Mouse (Mus musculus): ENCODE measurements around the gene Ostm1. TPM values are rescaled to one million over a fixed set of nuclear protein-coding genes. Genes with fewer than 3 reads are reported as not detected.

The Ostm1 gene
- polyA plus RNA-seq, 1 experiment, result 33.5 TPM

GRCm38 (mm10) chr10:42679586-42679985, 96.0 kb downstream of the Ostm1 start:
- no peak for DNase-seq (ENCODE audit: low spot score)

DNA sequence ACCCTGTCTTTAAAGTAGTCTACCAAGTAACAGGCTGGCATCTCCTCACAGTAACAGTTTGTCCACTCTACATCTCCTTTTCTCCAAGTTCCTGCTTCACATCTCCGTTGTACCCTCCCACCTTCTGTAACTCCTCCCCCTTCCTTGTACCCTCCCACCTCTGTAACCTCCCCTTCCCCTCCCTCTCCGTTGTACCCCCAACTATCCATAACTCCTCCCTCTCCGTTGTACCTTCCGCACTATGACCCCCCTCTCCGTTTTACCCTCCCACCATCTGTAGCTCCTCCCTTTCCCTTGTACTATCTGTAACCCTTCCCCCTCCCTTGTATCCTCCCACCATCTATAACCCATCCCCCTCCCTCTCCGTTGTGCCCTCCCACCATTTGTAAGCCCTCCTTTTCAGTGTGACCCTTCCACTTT, 97.0 kb downstream of the Ostm1 start:
- DNase-seq (ENCODE audit: low spot score), result no peak

- no peak for DNase-seq (ENCODE audit: low spot score)
Measured at GRCm38 (mm10) chr10:42682421-42682820, 98.8 kb downstream of the Ostm1 start.

DNA sequence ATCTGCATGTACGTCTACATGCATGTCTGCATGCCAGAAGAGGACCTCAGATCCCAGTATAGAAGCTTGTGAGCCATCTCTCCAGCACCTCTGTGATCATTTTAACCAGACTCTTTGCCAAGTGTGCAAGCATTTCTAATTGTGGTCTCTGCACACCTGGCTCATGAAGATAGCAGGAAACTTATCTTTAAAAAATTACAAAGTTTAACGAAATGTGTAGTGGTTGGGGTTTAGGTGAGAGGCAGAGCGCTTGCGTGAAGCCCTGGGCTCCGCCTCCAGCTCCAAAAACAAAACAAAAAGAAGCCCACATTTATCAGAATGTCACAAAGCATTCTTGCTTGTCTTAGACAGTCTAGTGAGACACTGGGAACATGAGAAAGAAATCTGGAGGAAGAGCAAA, 104.3 kb downstream of the Ostm1 start:
- no peak for DNase-seq (ENCODE audit: low spot score)

DNA sequence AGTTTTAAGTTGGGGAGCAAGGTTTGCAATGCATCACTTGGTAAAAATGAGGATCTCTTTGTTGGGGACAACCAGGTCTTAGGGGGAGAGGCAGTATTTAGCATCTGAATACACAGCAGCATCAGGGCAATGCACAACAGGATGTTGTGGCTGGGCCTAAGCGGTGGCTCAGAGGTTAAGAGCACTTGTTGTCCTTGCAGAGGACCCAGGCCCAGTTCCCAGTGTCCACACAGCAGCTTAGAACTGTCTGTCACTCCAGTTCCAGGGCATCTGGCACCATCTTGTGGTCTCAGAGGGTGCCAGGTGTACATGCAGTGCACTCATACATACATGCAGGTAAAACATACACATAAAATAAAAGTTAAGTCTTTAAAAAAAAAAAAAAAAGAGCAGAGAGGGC, 106.1 kb downstream of the Ostm1 start:
- DNase-seq (ENCODE audit: low spot score), result no peak

GRCm38 (mm10) chr10:42690233-42691028, 106.8 kb downstream of the Ostm1 start:
- DNase-seq (ENCODE audit: low spot score), result no peak

DNA sequence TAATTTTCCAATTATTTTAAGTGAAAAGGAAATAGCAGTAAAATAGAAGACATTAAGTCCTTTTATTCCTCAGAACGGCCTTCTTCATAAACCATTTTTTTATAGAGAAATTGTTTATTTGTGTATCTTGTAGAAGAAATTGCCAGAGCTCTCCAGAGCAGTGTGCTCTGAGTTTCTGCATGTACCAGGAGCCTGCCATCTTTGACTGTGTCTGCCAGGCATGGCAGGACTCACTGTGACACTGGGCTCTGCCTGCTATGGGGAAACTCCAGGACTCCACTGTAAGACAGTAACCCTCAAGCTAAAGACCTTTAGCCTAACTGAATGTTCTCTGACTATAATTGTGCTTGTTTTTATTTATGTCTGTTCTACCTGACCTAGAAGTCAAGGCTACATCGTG, 107.4 kb downstream of the Ostm1 start:
- DNase-seq (ENCODE audit: low spot score), result no peak

GRCm38 (mm10) chr10:42692095-42692494, 108.5 kb downstream of the Ostm1 start:
- DNase-seq (ENCODE audit: low spot score), result no peak

DNA sequence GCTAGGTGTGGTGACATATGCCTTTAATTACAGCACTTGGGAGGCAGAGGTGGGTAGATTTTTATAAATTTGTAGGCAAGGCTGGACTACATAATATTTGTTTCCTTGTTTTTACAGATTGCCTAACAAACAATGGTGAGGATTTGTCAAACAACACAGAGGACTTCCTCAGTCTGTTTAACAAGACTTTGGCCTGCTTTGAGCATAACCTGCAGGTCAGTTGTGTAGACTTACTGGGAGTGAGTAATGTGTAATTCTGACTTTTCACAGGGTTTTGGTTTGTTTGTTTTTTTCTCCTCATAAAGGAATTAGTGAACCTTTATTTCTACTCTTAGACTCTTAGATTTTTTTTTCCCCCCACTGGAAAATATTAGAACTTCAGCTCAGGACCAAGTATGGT, 109.2 kb downstream of the Ostm1 start:
- DNase-seq (ENCODE audit: low spot score), result no peak

DNA sequence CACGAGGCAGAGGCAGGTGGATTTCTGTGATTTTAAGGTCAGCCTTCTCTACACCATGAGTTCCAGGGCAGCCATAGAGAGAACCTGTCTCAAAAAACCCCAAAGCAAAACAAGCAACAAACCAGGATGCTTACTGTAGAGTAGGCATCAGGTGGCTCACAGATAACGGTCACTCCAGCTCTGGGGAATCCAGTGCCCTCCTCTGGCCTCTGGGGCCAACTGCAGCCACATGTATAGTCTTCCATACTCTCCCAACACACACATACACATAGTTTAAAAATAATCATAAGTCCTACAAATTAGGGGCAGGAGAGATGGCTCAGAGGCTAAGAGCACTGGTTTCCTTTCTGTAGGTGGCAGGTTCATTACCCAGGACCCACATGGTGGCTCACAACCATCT, 109.9 kb downstream of the Ostm1 start:
- no peak for DNase-seq (ENCODE audit: low spot score)

- no peak for DNase-seq (ENCODE audit: low spot score)
Measured at GRCm38 (mm10) chr10:42696361-42696760, 112.7 kb downstream of the Ostm1 start.

DNA sequence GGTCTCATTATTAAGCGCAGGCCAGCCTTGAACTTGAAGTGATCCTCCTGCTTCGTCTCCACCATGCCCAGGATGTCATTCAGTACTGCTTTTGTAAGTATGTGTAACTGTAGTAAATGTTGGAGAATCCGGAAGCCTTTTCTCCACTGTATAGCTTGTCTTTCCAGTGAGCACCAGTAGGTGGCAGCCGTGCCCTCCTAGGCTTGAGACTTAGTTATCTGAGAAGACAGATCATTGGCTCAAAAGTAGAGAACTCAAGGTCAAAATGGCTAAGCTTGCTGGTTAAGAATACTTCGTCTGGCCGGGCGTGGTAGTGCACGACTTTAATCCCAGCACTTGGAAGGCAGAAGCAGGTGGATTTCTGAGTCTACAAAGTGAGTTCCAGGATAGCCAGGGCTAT, 113.4 kb downstream of the Ostm1 start:
- DNase-seq (ENCODE audit: low spot score), result peak; percentile 43

GRCm38 (mm10) chr10:42698375-42698774, 114.8 kb downstream of the Ostm1 start:
- no peak for DNase-seq (ENCODE audit: low spot score)

DNA sequence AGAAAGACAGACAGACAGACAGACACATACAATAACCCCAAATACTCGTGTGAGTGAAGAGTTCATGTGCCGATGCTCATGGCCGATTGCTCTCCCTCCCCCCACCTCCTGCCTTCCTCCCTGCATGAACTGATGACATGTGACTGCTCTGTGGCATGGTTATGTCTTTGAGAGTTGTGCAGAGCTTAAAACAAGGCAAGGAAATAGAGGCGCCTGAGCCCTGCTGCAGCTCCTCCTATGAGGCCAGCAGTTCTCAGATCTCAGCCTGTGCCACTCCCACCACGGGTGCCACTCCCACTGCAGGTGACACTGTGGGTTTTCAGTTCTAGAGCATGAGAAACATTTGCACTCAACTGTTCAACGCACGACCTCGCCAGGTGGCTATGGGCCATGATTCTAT, 115.4 kb downstream of the Ostm1 start:
- DNase-seq (ENCODE audit: low spot score), result no peak

DNA sequence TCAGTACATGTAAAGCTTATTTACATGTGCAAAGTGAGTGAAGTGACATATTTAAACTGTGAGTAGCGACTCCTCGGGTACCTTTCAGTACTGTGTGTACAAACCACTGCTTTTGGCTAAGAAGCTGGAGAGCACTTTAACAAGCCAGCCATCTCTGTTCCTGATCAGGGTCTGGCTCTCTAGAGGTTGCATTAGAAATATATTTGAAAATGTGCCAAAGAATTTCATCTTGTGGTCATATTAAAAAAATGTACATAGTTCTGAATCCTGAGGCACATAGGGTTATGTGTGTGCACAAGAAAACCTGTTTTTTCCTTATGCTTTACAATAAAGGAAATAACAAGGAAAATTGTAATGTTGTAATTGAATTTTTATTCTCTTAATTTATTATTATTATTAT, 118.5 kb downstream of the Ostm1 start:
- no peak for DNase-seq (ENCODE audit: low spot score)

DNA sequence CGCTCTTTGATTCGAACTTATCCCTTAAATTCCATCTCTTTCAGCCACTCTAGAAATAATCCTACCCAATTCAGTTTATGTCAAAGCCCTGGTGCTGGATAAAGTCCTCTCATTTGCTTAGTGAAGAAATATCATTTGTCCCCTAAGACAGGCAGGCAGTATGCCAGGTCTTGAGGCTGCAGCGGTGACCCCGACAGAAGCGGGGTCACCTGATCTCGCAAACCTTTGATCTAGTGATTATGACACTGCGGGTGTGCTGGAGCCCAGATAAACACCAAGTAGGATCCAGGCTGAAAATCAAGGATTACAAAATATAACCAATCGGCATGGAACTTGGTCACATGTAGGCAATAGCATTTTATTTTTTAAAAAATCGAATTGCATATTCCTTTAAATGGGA, 131.1 kb downstream of the Ostm1 start:
- no peak for DNase-seq (ENCODE audit: low spot score)

DNA sequence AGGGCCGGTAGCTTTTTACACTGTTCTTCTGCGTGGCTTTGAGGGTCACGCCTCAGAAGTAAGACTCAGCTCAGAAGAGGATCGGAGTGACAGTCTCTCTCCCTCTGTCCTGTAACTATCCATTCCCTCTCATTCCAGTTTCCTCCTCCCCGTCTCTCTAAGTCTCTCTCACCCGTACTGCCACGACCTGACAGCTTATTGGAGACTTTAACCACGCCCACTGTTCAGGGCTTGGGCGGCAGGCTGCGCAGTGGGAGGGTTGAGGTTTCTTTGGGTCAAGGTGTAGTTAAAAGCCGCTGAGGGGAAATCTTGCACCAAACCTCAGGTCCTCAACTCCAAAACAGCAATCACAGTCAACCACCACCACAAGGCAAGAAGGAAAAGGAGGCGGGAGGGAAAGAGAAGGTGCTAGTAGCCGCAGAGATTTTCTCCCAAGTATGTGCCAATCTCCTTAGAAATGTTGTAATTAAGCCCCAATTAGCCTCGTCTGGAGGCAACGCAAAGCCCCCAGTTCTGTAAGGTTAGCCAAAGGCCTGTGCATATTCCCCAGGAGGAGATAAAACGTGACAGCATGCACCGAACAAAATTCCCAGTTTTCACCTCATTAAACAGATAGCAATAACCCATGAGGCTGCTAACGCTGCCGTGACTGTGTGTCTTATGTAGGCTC, 131.9 kb downstream of the Ostm1 start:
- DNase-seq (ENCODE audit: low spot score), result no peak

DNA sequence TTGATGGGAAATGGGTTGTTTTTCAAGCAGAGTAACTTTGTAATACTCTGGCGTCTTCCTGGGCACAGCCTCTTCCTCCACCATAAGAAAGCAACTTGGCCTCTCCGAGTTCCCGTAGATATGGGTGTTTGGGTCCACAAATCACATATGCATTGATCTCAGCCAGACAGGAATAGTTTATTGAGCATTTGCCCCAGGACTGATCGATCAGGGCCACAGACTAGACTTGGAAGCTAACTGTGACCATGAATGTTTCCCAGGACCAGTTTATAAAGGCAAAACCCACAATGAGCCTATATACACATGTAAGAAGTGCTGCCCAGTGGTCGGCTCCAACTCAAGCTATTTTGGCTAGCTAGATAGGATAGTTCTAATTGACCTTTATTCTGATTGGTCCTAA, 138.5 kb downstream of the Ostm1 start:
- DNase-seq (ENCODE audit: low spot score), result no peak

- DNase-seq (ENCODE audit: low spot score), result no peak
Measured at GRCm38 (mm10) chr10:42723275-42724232, 139.9 kb downstream of the Ostm1 start.

DNA sequence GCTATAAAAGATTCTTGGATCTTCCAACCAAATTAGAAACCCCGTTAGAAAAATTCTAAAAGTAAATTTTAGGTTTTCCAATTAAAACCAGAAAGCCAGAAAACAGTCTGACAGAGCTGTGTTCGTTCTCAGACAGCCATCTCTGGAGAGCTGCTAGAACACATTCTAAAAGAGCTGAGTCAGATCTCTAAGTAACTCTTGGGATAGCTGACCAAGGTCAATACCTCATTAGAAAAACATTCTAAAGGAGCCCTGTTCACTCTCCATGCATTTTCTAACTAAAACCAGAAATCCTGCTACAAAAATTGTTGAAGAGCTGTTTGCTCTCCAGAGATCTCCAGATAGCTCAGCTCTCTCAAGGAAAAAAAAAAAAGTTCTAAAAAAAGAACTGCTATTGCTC, 146.0 kb downstream of the Ostm1 start:
- no peak for DNase-seq (ENCODE audit: low spot score)

DNA sequence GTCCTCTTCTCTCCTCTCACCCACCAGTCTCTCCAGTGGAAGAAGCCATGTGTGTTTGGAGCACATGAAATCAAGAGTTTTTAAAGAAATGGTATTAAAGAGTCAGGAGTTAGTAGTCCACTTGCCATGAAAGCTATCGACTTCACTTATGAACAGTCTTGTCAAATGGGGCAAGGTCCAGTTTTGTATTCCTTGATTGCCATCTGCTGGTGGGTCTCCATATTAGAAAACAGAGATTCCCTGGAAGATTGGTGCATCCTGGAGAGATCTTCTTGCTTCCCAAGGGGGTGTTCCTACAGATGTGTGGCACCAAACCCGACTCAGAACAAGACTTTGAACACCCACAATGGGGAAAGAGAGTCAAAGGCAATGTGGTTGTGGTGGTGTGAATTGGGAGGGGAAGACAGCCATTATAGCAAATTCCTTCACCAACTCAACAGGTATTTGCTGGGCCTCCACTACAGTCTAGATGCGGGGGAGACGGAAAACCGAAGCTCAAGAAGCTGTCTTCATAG, 151.0 kb downstream of the Ostm1 start:
- no peak for DNase-seq (ENCODE audit: low spot score)

DNA sequence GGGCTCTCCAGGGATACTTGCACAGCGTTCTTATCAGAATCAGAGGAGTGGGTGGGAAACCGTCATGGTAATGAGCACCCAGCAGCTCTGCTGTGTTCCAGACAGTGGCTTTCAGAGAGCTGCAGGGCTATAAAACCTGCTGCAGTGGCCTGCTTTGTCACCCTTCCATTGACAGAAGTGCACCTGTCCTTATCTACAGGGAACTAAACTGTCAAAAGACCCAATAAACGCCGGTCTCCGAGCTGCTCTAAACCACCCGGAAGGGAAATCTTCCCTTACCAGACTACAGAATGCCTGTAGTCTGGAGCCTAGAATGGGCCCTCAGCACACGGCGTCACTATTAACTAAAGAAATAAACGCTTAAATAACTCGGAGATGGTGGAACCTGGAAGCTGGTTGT, 168.2 kb downstream of the Ostm1 start:
- no peak for DNase-seq (ENCODE audit: low spot score)

Measured in urinary bladder, adult 2 months (tissue).